Mouse (Mus musculus): Measurements from ENCODE around the gene Rapgef4.

Rapgef4 gene

GRCm38 (mm10) chr2:71985730-71986129 lies 4.7 kb downstream of the Rapgef4 start:
- DNase-seq, result no peak

- no peak for DNase-seq
Measured at GRCm38 (mm10) chr2:71986276-71986848, 5.3 kb downstream of the Rapgef4 start.

- DNase-seq, result no peak
Measured at GRCm38 (mm10) chr2:71988572-71988971, 7.5 kb downstream of the Rapgef4 start.

- DNase-seq, result no peak
Measured at GRCm38 (mm10) chr2:71992129-71992528, 11.1 kb downstream of the Rapgef4 start.

GRCm38 (mm10) chr2:71993729-71994423 lies 12.8 kb downstream of the Rapgef4 start:
- no peak for DNase-seq

GRCm38 (mm10) chr2:71998531-71998930 lies 17.5 kb downstream of the Rapgef4 start:
- no peak for DNase-seq

- DNase-seq, result no peak
Measured at GRCm38 (mm10) chr2:72000102-72000501, 19.1 kb downstream of the Rapgef4 start.

- peak; percentile 26 for DNase-seq
Measured at GRCm38 (mm10) chr2:72002843-72003370, 21.9 kb downstream of the Rapgef4 start.

- no peak for DNase-seq
Measured at GRCm38 (mm10) chr2:72003756-72004525, 22.9 kb downstream of the Rapgef4 start.

GRCm38 (mm10) chr2:72005051-72005450 lies 24.0 kb downstream of the Rapgef4 start:
- DNase-seq, result no peak

- DNase-seq, result no peak
Measured at GRCm38 (mm10) chr2:72009446-72010218, 28.6 kb downstream of the Rapgef4 start.

- DNase-seq, result no peak
Measured at GRCm38 (mm10) chr2:72015366-72015765, 34.3 kb downstream of the Rapgef4 start.

- DNase-seq, result no peak
Measured at GRCm38 (mm10) chr2:72016013-72016412, 35.0 kb downstream of the Rapgef4 start.

- no peak for DNase-seq
Measured at GRCm38 (mm10) chr2:72017168-72017567, 36.1 kb downstream of the Rapgef4 start.

GRCm38 (mm10) chr2:72018736-72019135 lies 37.7 kb downstream of the Rapgef4 start:
- DNase-seq, result no peak

GRCm38 (mm10) chr2:72020755-72021154 lies 39.7 kb downstream of the Rapgef4 start:
- DNase-seq, result no peak

- no peak for DNase-seq
Measured at GRCm38 (mm10) chr2:72021440-72021839, 40.4 kb downstream of the Rapgef4 start.

- DNase-seq, result no peak
Measured at GRCm38 (mm10) chr2:72021845-72022244, 40.8 kb downstream of the Rapgef4 start.

GRCm38 (mm10) chr2:72023791-72024190 lies 42.8 kb downstream of the Rapgef4 start:
- DNase-seq, result no peak

GRCm38 (mm10) chr2:72025660-72026059 lies 44.6 kb downstream of the Rapgef4 start:
- no peak for DNase-seq

- no peak for DNase-seq
Measured at GRCm38 (mm10) chr2:72026506-72026905, 45.5 kb downstream of the Rapgef4 start.

GRCm38 (mm10) chr2:72029081-72029480 lies 48.0 kb downstream of the Rapgef4 start:
- no peak for DNase-seq

- DNase-seq, result no peak
Measured at GRCm38 (mm10) chr2:72029586-72030144, 48.6 kb downstream of the Rapgef4 start.

All from retina, postnatal 1 day (tissue).